In the genomic region with DNA sequence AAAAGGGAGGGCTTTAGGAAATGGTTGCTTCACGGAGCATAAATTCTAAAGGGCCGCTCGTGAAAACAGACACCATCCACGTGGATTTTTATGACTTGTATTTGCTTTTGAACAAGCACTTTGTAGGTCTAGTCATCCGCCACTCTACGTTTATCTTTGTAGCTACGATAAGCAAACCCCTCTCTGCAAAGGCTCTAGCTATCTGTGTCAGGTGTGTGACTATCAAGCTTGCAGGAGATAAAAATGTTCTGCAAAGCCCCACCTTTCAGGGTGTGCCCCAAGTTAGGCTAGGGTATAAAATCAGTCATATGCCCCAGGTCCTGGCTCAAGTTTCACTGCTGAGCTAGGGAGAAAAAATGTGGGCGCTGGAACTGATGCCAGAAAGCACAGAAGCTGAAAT, we compare ENCODE assay signal across 12 mouse cellular contexts. TPM values are rescaled to one million over a fixed set of nuclear protein-coding genes. Genes with fewer than 3 reads are reported as not detected.
DNase-seq lines count a peak whose midpoint lies in the region; ATAC-seq and TF ChIP-seq lines count a peak whose summit lies in the region.
"Had no signal": no experiment of that assay in that cellular context is flagged by ENCODE, and none has a peak within 500 bp of the region (broad histone marks: within the 10 kb centered on the region; RNA-seq: fewer than 3 reads in every experiment).

No protein-coding gene starts in this region.

- TF ChIP-seq CTCF in liver, embryonic 14.5 days (IDR thresholded peaks at IDR 0.05; ENCODE audit: low read depth) = no peak
- TF ChIP-seq CTCF in liver, postnatal 0 days (IDR thresholded peaks at IDR 0.05; ENCODE audit: low read depth) = no peak
- no peak for TF ChIP-seq CTCF in small intestine, adult 2 months (IDR thresholded peaks at IDR 0.05; ENCODE audit: extremely low read depth, insufficient read length, insufficient replicate concordance, low read depth, low read length)

- WGBS in heart, embryonic 12.5 days = 34% methylated on average over 8 of the region's 8 CpGs
- 29% methylated on average over 8 of the region's 8 CpGs for WGBS in liver, embryonic 14.5 days (ENCODE audit: insufficient replicate concordance)
- 35% methylated on average over 8 of the region's 8 CpGs for WGBS in liver, postnatal 0 days (ENCODE audit: insufficient replicate concordance)
- WGBS in kidney, embryonic 15.5 days = 12% methylated on average over 8 of the region's 8 CpGs
- WGBS in small intestine, adult 2 months = 13% methylated on average over 8 of the region's 8 CpGs

- no peak overlapping the region for H3K9ac ChIP-seq in heart, embryonic 12.5 days
- H3K9ac ChIP-seq in liver, embryonic 14.5 days (replicated peaks) = no peak overlapping the region
- H3K9ac ChIP-seq in liver, postnatal 0 days (replicated peaks) = no peak overlapping the region
- H3K9ac ChIP-seq in kidney, embryonic 15.5 days = no peak overlapping the region

- no peaks in the 10 kb centered on the region for H3K36me3 ChIP-seq in heart, embryonic 12.5 days
- H3K36me3 ChIP-seq in liver, embryonic 14.5 days (replicated peaks; ENCODE audit: control insufficient read depth, insufficient read depth, low read depth) = no peaks in the 10 kb centered on the region
- no peaks in the 10 kb centered on the region for H3K36me3 ChIP-seq in liver, postnatal 0 days (replicated peaks; ENCODE audit: insufficient read depth, low read length)
- H3K36me3 ChIP-seq in kidney, embryonic 15.5 days = no peaks in the 10 kb centered on the region
- H3K36me3 ChIP-seq in small intestine, adult 2 months (ENCODE audit: control insufficient read depth, insufficient read depth, low read length) = no peaks in the 10 kb centered on the region

- H3K27me3 ChIP-seq in heart, embryonic 12.5 days (replicated peaks) = no peaks in the 10 kb centered on the region
- H3K27me3 ChIP-seq in liver, embryonic 14.5 days (ENCODE audit: control insufficient read depth, insufficient read depth, low read length) = peaks cover 28% of the 10 kb centered on the region
- 0 out of 2 replicates have a peak, but pooled peaks cover 10% of the 10 kb centered on the region for H3K27me3 ChIP-seq in liver, postnatal 0 days (ENCODE audit: insufficient read depth, low read length)
- H3K27me3 ChIP-seq in kidney, embryonic 15.5 days = peaks cover 11% of the 10 kb centered on the region
- no peaks in the 10 kb centered on the region for H3K27me3 ChIP-seq in small intestine, adult 2 months (ENCODE audit: control insufficient read depth, insufficient read depth, low read length)
- H3K27me3 ChIP-seq: Patski had no signal

- no peak for ATAC-seq in heart, embryonic 12.5 days (ENCODE audit: insufficient number of reproducible peaks, low FRiP score)
- no peak for ATAC-seq in liver, embryonic 14.5 days (ENCODE audit: insufficient read depth)
- no peak for ATAC-seq in liver, postnatal 0 days
- no peak; the same call in 1 of the 2 replicates for ATAC-seq in kidney, embryonic 15.5 days (replicated peaks; ENCODE audit: low FRiP score)
- ATAC-seq: Patski had no signal

- no peak for TF ChIP-seq POLR2A in small intestine, adult 2 months (IDR thresholded peaks at IDR 0.05; ENCODE audit: low read depth, low read length)

- H3K4me1 ChIP-seq in heart, embryonic 12.5 days (replicated peaks) = peaks cover 13% of the 10 kb centered on the region
- peaks cover 5 to 14% of the 10 kb centered on the region in 2 experiments for H3K4me1 ChIP-seq in liver, embryonic 14.5 days (replicated peaks; ENCODE audit: control insufficient read depth in 2 of 2, insufficient read depth in 2 of 2, low read length in 1 of 2)
- H3K4me1 ChIP-seq in liver, postnatal 0 days (ENCODE audit: insufficient read depth) = peaks cover 8% of the 10 kb centered on the region; the same call in 1 of the 2 replicates
- peaks cover 30% of the 10 kb centered on the region for H3K4me1 ChIP-seq in kidney, embryonic 15.5 days
- peaks cover 8% of the 10 kb centered on the region for H3K4me1 ChIP-seq in small intestine, adult 2 months (ENCODE audit: control insufficient read depth, insufficient read depth, insufficient read length, low read length)

- H3K4me2 ChIP-seq in heart, embryonic 12.5 days = peak overlapping the region; percentile 25; the same call in 1 of the 2 replicates
- peak overlapping the region; percentile 20; the same call in 1 of the 2 replicates for H3K4me2 ChIP-seq in liver, embryonic 14.5 days (ENCODE audit: low read depth)
- no peak overlapping the region for H3K4me2 ChIP-seq in liver, postnatal 0 days (ENCODE audit: low read depth, low read length)
- peak overlapping the region; percentile 54 for H3K4me2 ChIP-seq in kidney, embryonic 15.5 days
- H3K4me2 ChIP-seq: midbrain, embryonic 11.5 days had no signal

- DNase-seq in heart, adult 8-10 months (ENCODE audit: low spot score) = no peak
- no peak for DNase-seq in liver, embryonic 14.5 days (ENCODE audit: low read depth in 3 of 3, low spot score in 3 of 3)
- no peak for DNase-seq in liver, postnatal 0 days
- no peak for DNase-seq in spleen, postnatal 36 days (ENCODE audit: low spot score in 2 of 2)
- DNase-seq in adrenal gland, postnatal 14 days = no peak
- DNase-seq: adrenal gland, postnatal 10 days; thymus, postnatal 36 days had no signal

- no peak overlapping the region for H3K27ac ChIP-seq in heart, embryonic 12.5 days (ENCODE audit: poor library complexity, severe bottlenecking)
- no peak overlapping the region for H3K27ac ChIP-seq in liver, embryonic 14.5 days
- H3K27ac ChIP-seq in liver, postnatal 0 days (ENCODE audit: low read depth) = no peak overlapping the region
- no peak overlapping the region for H3K27ac ChIP-seq in kidney, embryonic 15.5 days
- H3K27ac ChIP-seq in small intestine, adult 2 months (ENCODE audit: insufficient read depth, low read depth, low read length) = peak overlapping the region; percentile 72

- no peak overlapping the region for H3K4me3 ChIP-seq in heart, embryonic 12.5 days
- H3K4me3 ChIP-seq in liver, embryonic 14.5 days (ENCODE audit: insufficient read depth in 1 of 2, low read depth in 2 of 2, low read length in 2 of 2) = no peak overlapping the region
- H3K4me3 ChIP-seq in liver, postnatal 0 days (ENCODE audit: low read depth, low read length) = no peak overlapping the region
- peak overlapping the region; percentile 27 for H3K4me3 ChIP-seq in kidney, embryonic 15.5 days (replicated peaks)
- H3K4me3 ChIP-seq in small intestine, adult 2 months (ENCODE audit: low read depth, low read length) = peak overlapping the region; percentile 43

- H3K9me3 ChIP-seq in heart, embryonic 12.5 days (replicated peaks) = no peaks in the 10 kb centered on the region
- H3K9me3 ChIP-seq in liver, embryonic 14.5 days (ENCODE audit: control insufficient read depth, low read length) = no peaks in the 10 kb centered on the region
- no peaks in the 10 kb centered on the region for H3K9me3 ChIP-seq in liver, postnatal 0 days (ENCODE audit: low read length)
- no peaks in the 10 kb centered on the region for H3K9me3 ChIP-seq in kidney, embryonic 15.5 days (replicated peaks)

- no peak for TF ChIP-seq EP300 in liver, embryonic 14.5 days (IDR thresholded peaks at IDR 0.05; ENCODE audit: low read depth)
- no peak for TF ChIP-seq EP300 in liver, postnatal 0 days (IDR thresholded peaks at IDR 0.05; ENCODE audit: low read depth)

RNA-seq across cellular contexts. Expression of a gene that starts 4.7 kb away (rescaled TPM):
- 4.4 and 4.9 TPM in 2 replicates for polyA plus RNA-seq in heart, embryonic 12.5 days (2016; fragmentation: Nextera tagmentation; extraction: Ambion mirVana)
- total RNA-seq in heart, adult 8-10 months (2022) = 10 to 100 TPM in 3 of 4 experiments, 1 to 10 TPM in 1; 8.9 to 13.3 (median 11.3) TPM
- polyA plus RNA-seq in liver, embryonic 14.5 days (2012; rRNA removed) = 0.69 and 0.70 TPM in 2 replicates
- polyA plus RNA-seq in liver, embryonic 14.5 days (2014; fragmentation: Nextera tagmentation; extraction: Ambion mirVana) = 0.58 and 0.69 TPM in 2 replicates
- 1.4 and 1.5 TPM in 2 replicates for polyA plus RNA-seq in liver, postnatal 0 days (2015; fragmentation: Nextera tagmentation; extraction: Ambion mirVana)
- polyA plus RNA-seq in kidney, embryonic 15.5 days (2015; fragmentation: Nextera tagmentation; extraction: Ambion mirVana) = 9.3 and 9.5 TPM in 2 replicates
- polyA plus RNA-seq in small intestine, adult 2 months (2012; rRNA removed) = 6.4 and 12.0 TPM in 2 replicates
- 5.2 and 5.3 TPM in 2 replicates for total RNA-seq in adrenal gland, postnatal 14 days (2021)

RNA-seq across cellular contexts. Expression of a gene that starts 8.2 kb away (rescaled TPM):
- polyA plus RNA-seq in heart, embryonic 12.5 days (2016; fragmentation: Nextera tagmentation; extraction: Ambion mirVana) = 35.7 and 40.1 TPM in 2 replicates
- total RNA-seq in heart, adult 8-10 months (2022) = 10 to 100 TPM in 3 of 4 experiments, 1 to 10 TPM in 1; 9.1 to 14.9 (median 13.8) TPM
- 1.6 and 2.1 TPM in 2 replicates for polyA plus RNA-seq in liver, embryonic 14.5 days (2012; rRNA removed)
- 6.6 and 7.3 TPM in 2 replicates for polyA plus RNA-seq in liver, embryonic 14.5 days (2014; fragmentation: Nextera tagmentation; extraction: Ambion mirVana)
- polyA plus RNA-seq in liver, postnatal 0 days (2015; fragmentation: Nextera tagmentation; extraction: Ambion mirVana) = 4.1 and 5.5 TPM in 2 replicates
- 56.0 and 65.7 TPM in 2 replicates for polyA plus RNA-seq in kidney, embryonic 15.5 days (2015; fragmentation: Nextera tagmentation; extraction: Ambion mirVana)
- 2.5 and 3.9 TPM in 2 replicates for polyA plus RNA-seq in small intestine, adult 2 months (2012; rRNA removed)
- total RNA-seq in adrenal gland, postnatal 14 days (2021) = 14.9 TPM in 2 replicates

Comparison
In these comparisons a context has a peak if more than half of its experiments do, and no peak if none do; other contexts are left out.
1. H3K4me3 ChIP-seq: peak in kidney, embryonic 15.5 days (single experiment) and small intestine, adult 2 months (single experiment); none in heart, embryonic 12.5 days (single experiment), liver, embryonic 14.5 days (0 of 2) and liver, postnatal 0 days (single experiment).